Mouse (Mus musculus): ENCODE measurements around the gene Dkkl1. TPM values are rescaled to one million over a fixed set of nuclear protein-coding genes. Genes with fewer than 3 reads are reported as not detected.

Gene Dkkl1
- polyA plus RNA-seq, 1 experiment from 2014 or later = 1.4 TPM

DNA sequence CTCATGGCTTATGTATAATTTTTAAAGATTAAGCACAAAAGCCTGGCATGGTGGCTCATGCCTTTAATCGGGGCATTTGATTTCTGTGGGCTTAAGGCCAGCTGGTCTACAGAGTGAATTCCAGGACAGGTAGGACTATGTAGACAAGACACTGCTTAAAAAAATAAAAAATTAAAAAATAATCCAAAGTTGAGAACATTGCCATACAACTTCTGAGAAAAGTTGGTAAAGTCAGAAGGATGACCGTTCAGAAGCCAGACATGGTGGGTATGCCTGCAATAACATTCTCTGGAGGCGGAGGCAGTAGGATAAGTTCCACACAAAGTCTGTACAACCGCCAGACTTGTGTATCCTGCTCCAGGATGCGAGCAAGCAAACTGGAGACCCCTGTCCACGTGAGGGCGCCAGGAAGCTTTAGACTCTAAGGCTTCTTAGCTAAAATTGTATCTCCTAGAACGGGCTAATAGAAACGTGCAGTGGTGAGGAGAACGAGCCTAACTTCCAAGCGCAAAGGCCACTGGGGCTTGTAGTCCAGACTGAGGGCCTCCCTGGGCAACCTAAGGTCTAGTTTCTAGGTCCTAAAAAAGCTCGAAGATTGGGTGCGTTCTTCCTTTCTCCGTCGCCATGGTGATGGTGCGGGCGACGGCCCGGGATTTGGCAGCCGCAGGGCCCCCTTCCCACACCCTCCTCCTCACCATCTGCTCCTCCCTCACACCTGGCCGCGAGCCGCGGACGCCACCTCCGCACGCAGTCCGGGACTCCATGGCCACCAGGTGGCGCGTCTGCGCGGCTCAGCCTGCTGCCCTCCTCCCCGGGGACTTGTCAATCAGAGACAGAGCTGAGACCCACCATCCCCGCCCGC, 50.1 kb downstream of the Dkkl1 start:
- no peaks in the 10 kb centered on the region for H3K9me3 ChIP-seq
- H3K27me3 ChIP-seq = peaks cover 45% of the 10 kb centered on the region
- peak overlapping the region; percentile 72 for H3K4me2 ChIP-seq (replicated peaks)
- peak; percentile 93 for ATAC-seq (ENCODE audit: low FRiP score, low read depth)
- H3K27ac ChIP-seq = no peak overlapping the region
- H3K36me3 ChIP-seq = peaks cover 39% of the 10 kb centered on the region
- peak overlapping the region; percentile 48; the same call in 1 of the 2 replicates for H3K9ac ChIP-seq
- H3K4me3 ChIP-seq = peak overlapping the region; percentile 40
- H3K4me1 ChIP-seq = peaks cover 13% of the 10 kb centered on the region
- 5% methylated on average over 35 of the region's 35 CpGs for WGBS

DNA sequence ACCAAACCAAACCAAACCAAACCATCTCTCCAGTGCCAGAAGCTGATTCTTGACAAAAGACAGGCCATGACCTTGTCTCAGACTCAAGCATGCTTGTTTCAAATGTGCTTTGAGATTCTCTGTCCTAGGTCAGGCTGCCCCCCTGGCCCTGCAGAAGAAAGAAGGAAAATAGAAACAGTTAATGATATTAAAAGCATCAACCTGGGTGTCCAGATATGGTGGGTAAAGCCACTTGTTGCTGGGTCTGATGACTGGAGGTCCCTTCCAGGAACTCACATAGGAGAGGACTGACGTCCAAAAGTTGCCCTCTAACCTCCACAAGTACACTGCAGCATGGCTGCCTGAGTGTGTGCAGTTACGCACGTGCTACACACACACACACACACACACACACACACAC, 51.1 kb downstream of the Dkkl1 start:
- no peak for ATAC-seq (ENCODE audit: low FRiP score, low read depth)
- Histone ChIP-seq H3K27me3 (peaks cover 35% of the 10 kb centered on the region), H3K36me3 (peaks cover 39% of the 10 kb centered on the region), H3K4me1 (peaks cover 13% of the 10 kb centered on the region), H3K4me3 (no peak overlapping the region), H3K4me2 (replicated peaks) (no peak overlapping the region), H3K27ac (no peak overlapping the region), H3K9me3 (no peaks in the 10 kb centered on the region), H3K9ac (no peak overlapping the region)
- WGBS = 92% methylated on average over 3 of the region's 3 CpGs

DNA sequence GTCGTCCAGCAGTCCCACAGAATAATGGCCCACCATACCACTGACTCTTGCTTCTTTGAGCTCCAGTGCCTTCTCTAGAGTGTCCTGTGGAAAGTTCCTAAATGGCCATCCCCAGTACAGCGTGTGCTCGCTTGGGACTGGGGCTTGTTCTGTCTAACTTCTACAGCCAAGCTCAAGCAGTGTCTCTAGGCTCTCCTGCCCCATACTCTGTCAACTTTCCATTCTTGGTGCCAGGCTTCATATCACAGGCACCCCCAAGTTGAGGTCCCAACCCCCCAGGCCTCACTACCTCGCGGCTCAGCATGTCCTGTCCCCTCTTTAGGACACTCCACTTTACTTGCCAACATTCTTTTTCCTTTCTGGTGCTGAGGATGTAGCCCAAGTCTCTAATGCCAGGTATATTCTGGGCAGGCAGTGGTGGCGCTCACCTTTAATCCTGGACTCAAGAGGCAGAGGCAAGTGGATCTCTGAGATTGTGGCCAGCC, 51.6 kb downstream of the Dkkl1 start:
- WGBS = 91% methylated on average over 6 of the region's 6 CpGs
- Histone ChIP-seq H3K4me1 (peaks cover 15% of the 10 kb centered on the region), H3K36me3 (peaks cover 39% of the 10 kb centered on the region)

GRCm38 (mm10) chr7:45158991-45159390, 53.0 kb downstream of the Dkkl1 start:
- H3K9ac ChIP-seq = no peak overlapping the region
- H3K36me3 ChIP-seq = peaks cover 39% of the 10 kb centered on the region
- peaks cover 17% of the 10 kb centered on the region for H3K27me3 ChIP-seq
- H3K4me3 ChIP-seq = no peak overlapping the region
- H3K4me2 ChIP-seq (replicated peaks) = no peak overlapping the region
- whole genome bisulfite sequencing = 96% methylated on average over 6 of the region's 6 CpGs
- no peak for ATAC-seq (ENCODE audit: low FRiP score, low read depth)
- peaks cover 20% of the 10 kb centered on the region for H3K4me1 ChIP-seq
- H3K9me3 ChIP-seq = no peaks in the 10 kb centered on the region
- no peak overlapping the region for H3K27ac ChIP-seq

More for the DNA sequence above, 51.6 kb downstream of the Dkkl1 start:
- H3K4me2 ChIP-seq (replicated peaks) = no peak overlapping the region
- H3K27me3 ChIP-seq = peaks cover 30% of the 10 kb centered on the region
- no peak for ATAC-seq (ENCODE audit: low FRiP score, low read depth)
- no peak overlapping the region for H3K9ac ChIP-seq
- H3K4me3 ChIP-seq = no peak overlapping the region
- no peaks in the 10 kb centered on the region for H3K9me3 ChIP-seq
- no peak overlapping the region for H3K27ac ChIP-seq

Small RNAs within 50 kb of the gene (microRNA-seq; reads per million reads assigned to microRNA genes)
- gene Mir7055 = not detected

Other genes with a start within 250 kb of the Dkkl1 start
- 33.9 and 35.0 TPM in 2 replicates for gene Cpt1c, start 237.3 kb downstream of the Dkkl1 start, polyA plus RNA-seq (2015; fragmentation: Nextera tagmentation; extraction: Ambion mirVana)
- gene Prmt1, start 225.6 kb downstream of the Dkkl1 start, polyA plus RNA-seq (2015; fragmentation: Nextera tagmentation; extraction: Ambion mirVana) = 670 and 703 TPM in 2 replicates
- gene Irf3, start 214.5 kb downstream of the Dkkl1 start, polyA plus RNA-seq (2015; fragmentation: Nextera tagmentation; extraction: Ambion mirVana) = 94.6 and 96.8 TPM in 2 replicates
- gene Bcl2l12, start 213.4 kb downstream of the Dkkl1 start, polyA plus RNA-seq (2015; fragmentation: Nextera tagmentation; extraction: Ambion mirVana) = 77.3 and 78.4 TPM in 2 replicates
- 38.6 and 40.7 TPM in 2 replicates for gene Scaf1, start 195.8 kb downstream of the Dkkl1 start, polyA plus RNA-seq (2015; fragmentation: Nextera tagmentation; extraction: Ambion mirVana)
- gene Rras, start 194.2 kb downstream of the Dkkl1 start, polyA plus RNA-seq (2015; fragmentation: Nextera tagmentation; extraction: Ambion mirVana) = 27.5 and 29.1 TPM in 2 replicates
- gene Prr12, start 159.3 kb downstream of the Dkkl1 start, polyA plus RNA-seq (2015; fragmentation: Nextera tagmentation; extraction: Ambion mirVana) = 14.5 and 15.3 TPM in 2 replicates
- 71.2 and 71.4 TPM in 2 replicates for gene Nosip, start 149.7 kb downstream of the Dkkl1 start, polyA plus RNA-seq (2015; fragmentation: Nextera tagmentation; extraction: Ambion mirVana)
- gene Prrg2, start 149.5 kb downstream of the Dkkl1 start, polyA plus RNA-seq (2015; fragmentation: Nextera tagmentation; extraction: Ambion mirVana) = 22.3 and 24.5 TPM in 2 replicates
- 462 and 483 TPM in 2 replicates for gene Rcn3, start 119.9 kb downstream of the Dkkl1 start, polyA plus RNA-seq (2015; fragmentation: Nextera tagmentation; extraction: Ambion mirVana)
- 44.0 and 45.4 TPM in 2 replicates for gene Fcgrt, start 108.3 kb downstream of the Dkkl1 start, polyA plus RNA-seq (2015; fragmentation: Nextera tagmentation; extraction: Ambion mirVana)
- 1,512 and 1,535 TPM in 2 replicates for gene Rps11, start 87.7 kb downstream of the Dkkl1 start, polyA plus RNA-seq (2015; fragmentation: Nextera tagmentation; extraction: Ambion mirVana)
- gene Rpl13a, start 83.4 kb downstream of the Dkkl1 start, polyA plus RNA-seq (2015; fragmentation: Nextera tagmentation; extraction: Ambion mirVana) = 1,305 and 1,326 TPM in 2 replicates
- 0.60 and 0.75 TPM in 2 replicates for gene Gm45713, start 75.9 kb downstream of the Dkkl1 start, polyA plus RNA-seq (2015; fragmentation: Nextera tagmentation; extraction: Ambion mirVana)
- 1.0 and 1.2 TPM in 2 replicates for gene Flt3l, start 75.7 kb downstream of the Dkkl1 start, polyA plus RNA-seq (2015; fragmentation: Nextera tagmentation; extraction: Ambion mirVana)
- 86.9 and 87.1 TPM in 2 replicates for gene Pih1d1, start 57.8 kb downstream of the Dkkl1 start, polyA plus RNA-seq (2015; fragmentation: Nextera tagmentation; extraction: Ambion mirVana)
- 45.1 and 46.4 TPM in 2 replicates for gene Aldh16a1, start 57.6 kb downstream of the Dkkl1 start, polyA plus RNA-seq (2015; fragmentation: Nextera tagmentation; extraction: Ambion mirVana)
- 0.19 and 0.23 TPM in 2 replicates for gene Slc17a7, start 48.2 kb downstream of the Dkkl1 start, polyA plus RNA-seq (2015; fragmentation: Nextera tagmentation; extraction: Ambion mirVana)
- not detected in 2 replicates for gene Gfy, start 32.6 kb downstream of the Dkkl1 start, polyA plus RNA-seq (2015; fragmentation: Nextera tagmentation; extraction: Ambion mirVana)
- not detected in 2 replicates for gene Pth2, start 31.2 kb downstream of the Dkkl1 start, polyA plus RNA-seq (2015; fragmentation: Nextera tagmentation; extraction: Ambion mirVana)
- 0.93 and 1.4 TPM in 2 replicates for gene Ccdc155, start 7.3 kb downstream of the Dkkl1 start, polyA plus RNA-seq (2015; fragmentation: Nextera tagmentation; extraction: Ambion mirVana)
- gene Tead2, start 3.6 kb upstream of the Dkkl1 start, polyA plus RNA-seq (2015; fragmentation: Nextera tagmentation; extraction: Ambion mirVana) = 259 and 263 TPM in 2 replicates
- gene Cd37, start 27.0 kb upstream of the Dkkl1 start, polyA plus RNA-seq (2015; fragmentation: Nextera tagmentation; extraction: Ambion mirVana) = 1.3 and 2.1 TPM in 2 replicates
- 0.28 and 0.43 TPM in 2 replicates for gene Slc6a16, start 28.9 kb upstream of the Dkkl1 start, polyA plus RNA-seq (2015; fragmentation: Nextera tagmentation; extraction: Ambion mirVana)
- not detected in 2 replicates for gene Slc6a21, start 65.4 kb upstream of the Dkkl1 start, polyA plus RNA-seq (2015; fragmentation: Nextera tagmentation; extraction: Ambion mirVana)
- gene Trpm4, start 121.6 kb upstream of the Dkkl1 start, polyA plus RNA-seq (2015; fragmentation: Nextera tagmentation; extraction: Ambion mirVana) = 15.8 and 19.6 TPM in 2 replicates
- 3.9 and 4.3 TPM in 2 replicates for gene Hrc, start 123.1 kb upstream of the Dkkl1 start, polyA plus RNA-seq (2015; fragmentation: Nextera tagmentation; extraction: Ambion mirVana)
- 5.2 and 6.9 TPM in 2 replicates for gene Ppfia3, start 154.9 kb upstream of the Dkkl1 start, polyA plus RNA-seq (2015; fragmentation: Nextera tagmentation; extraction: Ambion mirVana)
- gene Lin7b, start 158.4 kb upstream of the Dkkl1 start, polyA plus RNA-seq (2015; fragmentation: Nextera tagmentation; extraction: Ambion mirVana) = 1.4 and 2.5 TPM in 2 replicates
- gene Snrnp70, start 183.6 kb upstream of the Dkkl1 start, polyA plus RNA-seq (2015; fragmentation: Nextera tagmentation; extraction: Ambion mirVana) = 262 and 283 TPM in 2 replicates
- gene Kcna7, start 193.5 kb upstream of the Dkkl1 start, polyA plus RNA-seq (2015; fragmentation: Nextera tagmentation; extraction: Ambion mirVana) = 0.09 TPM in 1 of 2 replicates, not detected in the other
- 3.0 and 3.2 TPM in 2 replicates for gene Ntf5, start 201.5 kb upstream of the Dkkl1 start, polyA plus RNA-seq (2015; fragmentation: Nextera tagmentation; extraction: Ambion mirVana)
- 0.40 TPM in 1 of 2 replicates, not detected in the other for gene Lhb, start 208.7 kb upstream of the Dkkl1 start, polyA plus RNA-seq (2015; fragmentation: Nextera tagmentation; extraction: Ambion mirVana)
- 41.7 and 45.9 TPM in 2 replicates for gene Gys1, start 222.7 kb upstream of the Dkkl1 start, polyA plus RNA-seq (2015; fragmentation: Nextera tagmentation; extraction: Ambion mirVana)
- 142 and 144 TPM in 2 replicates for gene Ruvbl2, start 225.9 kb upstream of the Dkkl1 start, polyA plus RNA-seq (2015; fragmentation: Nextera tagmentation; extraction: Ambion mirVana)
- 5,430 and 5,479 TPM in 2 replicates for gene Ftl1, start 247.7 kb upstream of the Dkkl1 start, polyA plus RNA-seq (2015; fragmentation: Nextera tagmentation; extraction: Ambion mirVana)